Mouse (Mus musculus) brain, embryonic 14.5 days (tissue): ENCODE results near the gene Kat8. TPM values are rescaled to one million over a fixed set of nuclear protein-coding genes. Genes with fewer than 3 reads are reported as not detected.
A peak's percentile ranks its signal among the peaks of the same experiment; 100 is the strongest.

Experiments used
- DNase-seq: peaks from one replicate; pipeline ENCODE4 v3.0.0-alpha.2; 2011; ENCODE audit warnings: low read depth
- CTCF ChIP-seq: fragments of 200-500 bp; IDR thresholded peaks from 2 replicates; pipeline ENCODE4 v1.5.1; 2012; ENCODE audit warnings: inconsistent platforms, mild to moderate bottlenecking, moderate library complexity, borderline replicate concordance; ENCODE audit not compliant: insufficient read depth, insufficient read length; ENCODE audit errors: extremely low read depth
- POLR2A ChIP-seq: fragments of 200-500 bp; IDR thresholded peaks from 2 replicates; pipeline ENCODE4 v1.6.1; 2012; ENCODE audit warnings: mild to moderate bottlenecking, inconsistent platforms, borderline replicate concordance; ENCODE audit not compliant: poor library complexity, insufficient read depth, insufficient read length, severe bottlenecking; ENCODE audit errors: extremely low read depth
- polyA plus RNA-seq: library from polyadenylated mRNA; depleted of rRNA; stranded (reverse); fragments of >200 nt; gene quantifications from 2 replicates; pipeline ENCODE4 v1.2.3, GENCODE M21; 2012

The Kat8 gene
- polyA plus RNA-seq, 1 experiment = 44.8 TPM

GRCm38 (mm10) chr7:127899997-127900396, 12.3 kb upstream of the Kat8 start:
- TF ChIP-seq POLR2A = no peak
- TF ChIP-seq CTCF = no peak
- DNase-seq = no peak

GRCm38 (mm10) chr7:127901772-127902171, 10.5 kb upstream of the Kat8 start:
- TF ChIP-seq POLR2A (no peak), CTCF (no peak)
- no peak for DNase-seq

- TF ChIP-seq CTCF (peak; percentile 12; the same call in 1 of the 2 replicates), POLR2A (peak; percentile 59; the same call in 1 of the 2 replicates)
- peak; percentile 90 for DNase-seq
Observed at GRCm38 (mm10) chr7:127903971-127904796, 8.1 kb upstream of the Kat8 start, which contains the start of gene Bckdk. TSS of gene Bckdk (plus strand) at chr7:127904082.

- TF ChIP-seq POLR2A (no peak), CTCF (no peak)
- no peak for DNase-seq
Observed at GRCm38 (mm10) chr7:127907939-127908338, 4.4 kb upstream of the Kat8 start.

GRCm38 (mm10) chr7:127908656-127909055, 3.7 kb upstream of the Kat8 start:
- no peak for TF ChIP-seq CTCF
- TF ChIP-seq POLR2A = no peak
- DNase-seq = no peak

- DNase-seq = no peak
- TF ChIP-seq CTCF = no peak
- TF ChIP-seq POLR2A = no peak
Observed at GRCm38 (mm10) chr7:127912938-127913337, 622 bp downstream of the Kat8 start.

- TF ChIP-seq POLR2A (no peak), CTCF (no peak)
- DNase-seq = no peak
Observed at GRCm38 (mm10) chr7:127915293-127915692, 3.0 kb downstream of the Kat8 start.

- peak; percentile 45; the same call in 1 of the 2 replicates for TF ChIP-seq CTCF
- TF ChIP-seq POLR2A = no peak
- DNase-seq = peak; percentile 36
Observed at GRCm38 (mm10) chr7:127918203-127918602, 5.9 kb downstream of the Kat8 start.

- no peak for DNase-seq
- TF ChIP-seq CTCF (peak; percentile 40; the same call in 1 of the 2 replicates), POLR2A (no peak)
Observed at GRCm38 (mm10) chr7:127919290-127919689, 7.0 kb downstream of the Kat8 start.

GRCm38 (mm10) chr7:127921516-127921915, 9.2 kb downstream of the Kat8 start:
- TF ChIP-seq POLR2A (no peak), CTCF (peak; percentile 40; the same call in 1 of the 2 replicates)
- peak; percentile 7 for DNase-seq

- DNase-seq = no peak
- TF ChIP-seq POLR2A (no peak), CTCF (no peak)
Observed at GRCm38 (mm10) chr7:127922451-127923275, 10.3 kb downstream of the Kat8 start.

GRCm38 (mm10) chr7:127923714-127924113, 11.4 kb downstream of the Kat8 start:
- no peak for TF ChIP-seq CTCF
- no peak for TF ChIP-seq POLR2A
- no peak for DNase-seq

GRCm38 (mm10) chr7:127925252-127925651, 12.9 kb downstream of the Kat8 start:
- DNase-seq = no peak
- no peak for TF ChIP-seq CTCF
- TF ChIP-seq POLR2A = no peak
